Mouse (Mus musculus) kidney, embryonic 14.5 days (tissue): ENCODE results near the gene St6galnac4. TPM values are rescaled to one million over a fixed set of nuclear protein-coding genes. Genes with fewer than 3 reads are reported as not detected.

Source experiments
- ATAC-seq: fragments of 200-750 bp; cut with Nextera tagmentation; 2 replicates; pipeline ENCODE4 v1.8.0; 2017; ENCODE audit warnings: moderate number of reproducible peaks, mild to moderate bottlenecking, moderate TSS enrichment, moderate library complexity; ENCODE audit not compliant: low FRiP score, low TSS enrichment
- H3K27ac ChIP-seq: fragments of 300-500 bp; sonication (generic); 2 replicates; pipeline ENCODE4 v1.5.1; 2014; ENCODE audit warnings: low read depth, mild to moderate bottlenecking, low read length, moderate library complexity, mixed read lengths
- H3K27me3 ChIP-seq: fragments of 300-500 bp; sonication (generic); 2 replicates; pipeline ENCODE4 v1.6.1; 2014; ENCODE audit warnings: mild to moderate bottlenecking, low read length; ENCODE audit not compliant: control insufficient read depth, insufficient read depth
- H3K36me3 ChIP-seq: fragments of 300-500 bp; sonication (generic); 2 replicates; pipeline ENCODE4 v1.6.1; 2014; ENCODE audit warnings: low read length, mixed read lengths; ENCODE audit not compliant: control insufficient read depth, insufficient read depth
- H3K4me1 ChIP-seq: fragments of 300-500 bp; sonication (generic); 2 replicates; pipeline ENCODE4 v1.6.1; 2014; ENCODE audit warnings: low read length, mixed read lengths; ENCODE audit not compliant: control insufficient read depth, insufficient read depth
- H3K4me2 ChIP-seq: fragments of 300-500 bp; sonication (generic); replicated peaks from 2 replicates; pipeline ENCODE4 v1.6.1; 2014; ENCODE audit warnings: low read depth, mild to moderate bottlenecking, low read length
- H3K4me3 ChIP-seq: fragments of 300-500 bp; sonication (generic); 2 replicates; pipeline ENCODE4 v1.5.1; 2014; ENCODE audit warnings: mild to moderate bottlenecking, low read length
- H3K9ac ChIP-seq: fragments of 300-500 bp; sonication (generic); 2 replicates; pipeline ENCODE4 v1.6.1; 2014; ENCODE audit warnings: low read depth, mild to moderate bottlenecking, low read length, moderate library complexity
- H3K9me3 ChIP-seq: fragments of 300-500 bp; sonication (generic); 2 replicates; pipeline ENCODE4 v1.6.1; 2016; ENCODE audit warnings: low read length; ENCODE audit not compliant: control insufficient read depth
- WGBS: fragments of 180-500 bp; shearing (Covaris S2); extraction: QIAGEN DNeasy Blood & Tissue Kit; methylation state at CpG from one replicate; pipeline ENCODE4 v1.1.7; 2014; 5-methylcytosine and 5-hydroxymethylcytosine counted together
- polyA plus RNA-seq: library from polyadenylated mRNA; unstranded; fragments of >200 nt; fragmentation: Nextera tagmentation; extraction: Ambion mirVana; gene quantifications from 2 replicates; pipeline ENCODE4 v1.2.1, GENCODE M21; 2014

St6galnac4 gene
- polyA plus RNA-seq, 1 experiment from 2014 or later = 20.0 TPM

GRCm38 (mm10) chr2:32625873-32626694 lies 39.2 kb downstream of the St6galnac4 start:
- H3K9ac ChIP-seq = peak overlapping the region; percentile 5; the same call in 1 of the 2 replicates
- 18% methylated on average over 5 of the region's 5 CpGs for WGBS
- no peaks in the 10 kb centered on the region for H3K27me3 ChIP-seq
- H3K4me2 ChIP-seq = peak overlapping the region; percentile 34
- no peak overlapping the region; the same call in 1 of the 2 replicates for H3K4me3 ChIP-seq
- peak; percentile 63 for ATAC-seq
- peaks cover 57% of the 10 kb centered on the region for H3K4me1 ChIP-seq
- H3K9me3 ChIP-seq = no peaks in the 10 kb centered on the region
- peak overlapping the region; percentile 84 for H3K27ac ChIP-seq
- H3K36me3 ChIP-seq = no peaks in the 10 kb centered on the region

- ATAC-seq = no peak
- Histone ChIP-seq H3K27ac (no peak overlapping the region), H3K4me3 (no peak overlapping the region), H3K36me3 (no peaks in the 10 kb centered on the region), H3K4me2 (no peak overlapping the region), H3K4me1 (peaks cover 47% of the 10 kb centered on the region), H3K27me3 (no peaks in the 10 kb centered on the region), H3K9me3 (no peaks in the 10 kb centered on the region), H3K9ac (no peak overlapping the region)
- 65% methylated on average over 20 of the region's 20 CpGs for WGBS
Measured at GRCm38 (mm10) chr2:32627266-32628043, 40.6 kb downstream of the St6galnac4 start.

GRCm38 (mm10) chr2:32628044-32628550 lies 41.2 kb downstream of the St6galnac4 start:
- Histone ChIP-seq H3K4me2 (no peak overlapping the region), H3K27me3 (no peaks in the 10 kb centered on the region), H3K27ac (no peak overlapping the region), H3K4me1 (peaks cover 47% of the 10 kb centered on the region), H3K4me3 (no peak overlapping the region), H3K36me3 (no peaks in the 10 kb centered on the region), H3K9ac (no peak overlapping the region), H3K9me3 (no peaks in the 10 kb centered on the region)
- WGBS = 56% methylated on average over 4 of the region's 4 CpGs
- ATAC-seq = no peak

GRCm38 (mm10) chr2:32628729-32629128 lies 41.8 kb downstream of the St6galnac4 start:
- H3K27ac ChIP-seq = no peak overlapping the region
- H3K4me3 ChIP-seq = no peak overlapping the region
- peaks cover 51% of the 10 kb centered on the region for H3K4me1 ChIP-seq
- H3K4me2 ChIP-seq = 0 out of 2 replicates have a peak overlapping the region, but pooled peaks have one; percentile 5
- no peaks in the 10 kb centered on the region for H3K27me3 ChIP-seq
- WGBS = 35% methylated on average over 5 of the region's 5 CpGs
- H3K9ac ChIP-seq = peak overlapping the region; percentile 28; the same call in 1 of the 2 replicates
- no peaks in the 10 kb centered on the region for H3K36me3 ChIP-seq
- no peak for ATAC-seq
- H3K9me3 ChIP-seq = no peaks in the 10 kb centered on the region

- Histone ChIP-seq H3K9me3 (no peaks in the 10 kb centered on the region), H3K27me3 (no peaks in the 10 kb centered on the region), H3K36me3 (no peaks in the 10 kb centered on the region), H3K4me2 (0 out of 2 replicates have a peak overlapping the region, but pooled peaks have one; percentile 5), H3K27ac (no peak overlapping the region), H3K4me1 (peaks cover 48% of the 10 kb centered on the region), H3K9ac (no peak overlapping the region), H3K4me3 (no peak overlapping the region)
- 39% methylated on average over 9 of the region's 9 CpGs for WGBS
- ATAC-seq = peak; percentile 28; the same call in 1 of the 2 replicates
Measured at GRCm38 (mm10) chr2:32629276-32629976, 42.5 kb downstream of the St6galnac4 start.

- peaks cover 43% of the 10 kb centered on the region for H3K4me1 ChIP-seq
- H3K9me3 ChIP-seq = no peaks in the 10 kb centered on the region
- H3K4me2 ChIP-seq = no peak overlapping the region
- H3K4me3 ChIP-seq = no peak overlapping the region
- H3K9ac ChIP-seq = no peak overlapping the region
- no peaks in the 10 kb centered on the region for H3K36me3 ChIP-seq
- no peak overlapping the region for H3K27ac ChIP-seq
- WGBS = 83% methylated on average over 8 of the region's 9 CpGs
- ATAC-seq = no peak
- no peaks in the 10 kb centered on the region for H3K27me3 ChIP-seq
Measured at GRCm38 (mm10) chr2:32630036-32630435, 43.1 kb downstream of the St6galnac4 start.

- H3K4me3 ChIP-seq = no peak overlapping the region
- WGBS = 85% methylated on average over 10 of the region's 10 CpGs
- H3K27me3 ChIP-seq = no peaks in the 10 kb centered on the region
- no peak overlapping the region for H3K4me2 ChIP-seq
- no peaks in the 10 kb centered on the region for H3K36me3 ChIP-seq
- no peak for ATAC-seq
- no peak overlapping the region for H3K27ac ChIP-seq
- no peak overlapping the region for H3K9ac ChIP-seq
- no peaks in the 10 kb centered on the region for H3K9me3 ChIP-seq
- peaks cover 33% of the 10 kb centered on the region for H3K4me1 ChIP-seq
Measured at GRCm38 (mm10) chr2:32631046-32631445, 44.2 kb downstream of the St6galnac4 start.

- Histone ChIP-seq H3K27me3 (no peaks in the 10 kb centered on the region), H3K4me1 (peaks cover 25% of the 10 kb centered on the region), H3K27ac (no peak overlapping the region), H3K36me3 (no peaks in the 10 kb centered on the region), H3K9me3 (no peaks in the 10 kb centered on the region), H3K4me2 (no peak overlapping the region), H3K9ac (no peak overlapping the region), H3K4me3 (no peak overlapping the region)
- WGBS = 51% methylated on average over 7 of the region's 7 CpGs
- peak; percentile 61 for ATAC-seq
Measured at GRCm38 (mm10) chr2:32631737-32632394, 45.0 kb downstream of the St6galnac4 start.
